Mouse (Mus musculus): ENCODE measurements at regions not wholly inside any gene's neighbourhood (a gene's known extent, or its start where the extent isn't known, plus 50 kb on each side); places are given as distances from the start of the nearest gene placed in this dataset.

DNA sequence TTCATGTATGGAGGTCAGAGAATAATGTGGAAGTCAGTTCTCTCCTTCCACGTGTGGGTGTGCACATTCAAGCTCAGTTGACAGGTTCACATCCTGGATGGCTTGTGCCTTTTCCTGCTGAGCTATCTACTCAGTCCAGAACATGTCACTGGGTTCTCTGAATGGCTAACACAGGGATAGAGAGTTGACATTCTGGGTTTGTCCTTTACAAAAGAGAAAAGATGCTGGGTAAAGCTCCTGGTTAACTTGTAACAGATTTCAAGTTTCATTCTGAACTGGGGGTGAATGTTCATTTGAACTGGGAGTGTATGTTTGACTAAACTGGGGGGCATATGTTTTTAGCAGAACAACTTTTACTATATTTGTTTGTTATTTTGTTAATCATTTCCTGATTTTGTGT is 133.0 kb downstream of the Tmem17 start:
- WGBS: 86% methylated on average over 1 of the region's 1 CpGs
- H3K4me3 ChIP-seq (ENCODE audit: low read depth, low read length): no peak overlapping the region
- no peak overlapping the region for H3K4me2 ChIP-seq (ENCODE audit: low read length)
- H3K9ac ChIP-seq (ENCODE audit: low read depth, low read length): no peak overlapping the region
- no peaks in the 10 kb centered on the region for H3K27me3 ChIP-seq (ENCODE audit: control insufficient read depth, insufficient read depth, low read depth, low read length)
- no peaks in the 10 kb centered on the region for H3K9me3 ChIP-seq (replicated peaks; ENCODE audit: control insufficient read depth, low read length, poor library complexity, severe bottlenecking)
- no peak for ATAC-seq
- no peaks in the 10 kb centered on the region for H3K36me3 ChIP-seq (ENCODE audit: control insufficient read depth, insufficient read depth, low read length)
- no peak overlapping the region for H3K27ac ChIP-seq (ENCODE audit: low read length)
- no peaks in the 10 kb centered on the region for H3K4me1 ChIP-seq (ENCODE audit: control insufficient read depth, insufficient read depth, low read length)

DNA sequence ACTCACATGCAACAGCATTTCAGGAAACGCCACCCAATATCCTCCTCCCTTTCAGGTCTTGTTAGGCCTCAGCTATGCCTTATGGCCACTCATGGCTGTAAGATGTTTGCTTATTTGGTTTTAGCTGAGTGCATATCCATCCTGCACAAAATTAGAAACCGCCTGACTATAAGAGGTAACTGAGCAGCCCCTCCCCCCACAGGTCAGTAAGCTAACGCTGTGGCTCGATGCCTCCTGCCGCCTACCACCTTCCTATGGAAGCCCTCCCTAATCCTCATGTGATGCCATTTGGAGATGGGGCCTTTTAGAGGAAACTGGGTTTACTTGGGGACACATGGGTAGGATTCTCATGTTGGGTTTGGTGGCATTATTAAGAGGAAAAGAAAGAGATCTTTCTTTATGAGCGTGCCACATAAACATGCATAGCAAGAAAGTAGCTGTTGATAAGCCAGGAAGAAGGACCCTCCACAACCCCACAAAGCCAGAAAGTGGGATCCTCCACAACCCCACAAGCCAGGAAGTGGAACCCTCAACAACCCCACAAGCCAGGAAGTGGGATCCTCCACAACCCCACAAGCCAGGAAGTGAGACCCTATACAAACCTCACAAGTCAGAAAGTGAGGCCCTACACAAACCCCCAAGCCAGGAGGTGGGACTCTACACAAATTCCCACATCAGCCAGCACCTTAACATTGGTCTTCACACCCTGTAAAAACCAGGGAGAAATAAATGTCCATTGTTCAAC is 134.5 kb downstream of the Tmem17 start:
- H3K27ac ChIP-seq (ENCODE audit: low read length): no peak overlapping the region
- ATAC-seq: no peak

DNA sequence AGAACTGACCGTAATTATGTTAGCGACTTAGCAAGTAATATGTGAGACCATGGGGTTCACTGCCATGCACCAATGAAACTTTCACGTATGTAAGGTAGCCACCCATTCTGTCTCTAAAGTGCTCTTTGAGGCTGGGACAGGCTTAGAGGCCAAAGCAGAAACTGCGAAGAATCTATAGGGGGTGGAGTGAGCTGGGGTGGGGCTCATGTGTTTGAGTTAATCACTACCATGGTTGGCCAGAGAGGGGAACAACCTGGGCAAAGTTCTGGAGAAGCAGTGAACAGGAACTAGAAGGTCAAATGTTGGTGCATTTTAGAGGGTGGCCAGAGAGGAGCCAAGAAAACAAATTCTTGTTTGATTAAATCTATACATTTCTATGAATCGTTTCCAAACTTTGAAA is 136.4 kb downstream of the Tmem17 start:
- no peak overlapping the region for H3K27ac ChIP-seq (ENCODE audit: low read length)
- 93% methylated on average over 5 of the region's 5 CpGs for WGBS
- no peak overlapping the region for H3K4me2 ChIP-seq (ENCODE audit: low read length)
- 0 out of 2 replicates have a peak, but pooled peaks cover 4% of the 10 kb centered on the region for H3K4me1 ChIP-seq (ENCODE audit: control insufficient read depth, insufficient read depth, low read length)
- H3K36me3 ChIP-seq (ENCODE audit: control insufficient read depth, insufficient read depth, low read length): no peaks in the 10 kb centered on the region
- ATAC-seq: no peak
- H3K4me3 ChIP-seq (ENCODE audit: low read depth, low read length): no peak overlapping the region
- no peak overlapping the region for H3K9ac ChIP-seq (ENCODE audit: low read depth, low read length)
- no peaks in the 10 kb centered on the region for H3K9me3 ChIP-seq (replicated peaks; ENCODE audit: control insufficient read depth, low read length, poor library complexity, severe bottlenecking)
- no peaks in the 10 kb centered on the region for H3K27me3 ChIP-seq (ENCODE audit: control insufficient read depth, insufficient read depth, low read depth, low read length)

More for the DNA sequence above, 134.5 kb downstream of the Tmem17 start:
- 63% methylated on average over 6 of the region's 6 CpGs for WGBS
- H3K4me3 ChIP-seq (ENCODE audit: low read depth, low read length): no peak overlapping the region
- H3K27me3 ChIP-seq (ENCODE audit: control insufficient read depth, insufficient read depth, low read depth, low read length): no peaks in the 10 kb centered on the region
- H3K9me3 ChIP-seq (replicated peaks; ENCODE audit: control insufficient read depth, low read length, poor library complexity, severe bottlenecking): no peaks in the 10 kb centered on the region
- H3K4me1 ChIP-seq (ENCODE audit: control insufficient read depth, insufficient read depth, low read length): no peaks in the 10 kb centered on the region
- H3K9ac ChIP-seq (ENCODE audit: low read depth, low read length): no peak overlapping the region
- H3K4me2 ChIP-seq (ENCODE audit: low read length): no peak overlapping the region
- no peaks in the 10 kb centered on the region for H3K36me3 ChIP-seq (ENCODE audit: control insufficient read depth, insufficient read depth, low read length)

DNA sequence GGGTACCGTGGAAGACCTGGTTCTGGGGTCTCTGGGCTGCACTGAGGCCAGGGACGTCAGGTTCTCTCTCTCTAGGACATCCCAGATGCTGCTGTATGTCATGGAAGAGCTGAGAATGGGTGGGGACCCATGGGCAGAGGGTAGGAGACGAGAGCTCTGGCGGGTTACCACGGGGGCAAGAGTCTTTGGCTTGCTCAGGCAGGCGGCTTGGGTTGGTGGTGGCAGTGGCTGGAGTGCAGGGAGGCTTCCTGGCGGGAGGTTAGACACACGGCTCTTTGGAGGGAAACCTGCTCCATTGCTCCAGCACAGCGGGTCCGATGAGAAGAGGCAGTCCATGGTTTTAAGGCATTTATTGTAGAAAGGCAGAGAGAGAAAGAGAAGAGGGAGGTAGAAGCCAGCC is 138.9 kb downstream of the Tmem17 start:
- Histone ChIP-seq H3K4me1 (ENCODE audit: control insufficient read depth, insufficient read depth, low read length) (0 out of 2 replicates have a peak, but pooled peaks cover 4% of the 10 kb centered on the region), H3K36me3 (ENCODE audit: control insufficient read depth, insufficient read depth, low read length) (no peaks in the 10 kb centered on the region), H3K27me3 (ENCODE audit: control insufficient read depth, insufficient read depth, low read depth, low read length) (no peaks in the 10 kb centered on the region), H3K9me3 (replicated peaks; ENCODE audit: control insufficient read depth, low read length, poor library complexity, severe bottlenecking) (no peaks in the 10 kb centered on the region), H3K4me3 (ENCODE audit: low read depth, low read length) (no peak overlapping the region), H3K9ac (ENCODE audit: low read depth, low read length) (no peak overlapping the region), H3K27ac (ENCODE audit: low read length) (no peak overlapping the region), H3K4me2 (ENCODE audit: low read length) (no peak overlapping the region)
- 92% methylated on average over 10 of the region's 10 CpGs for WGBS
- no peak for ATAC-seq

DNA sequence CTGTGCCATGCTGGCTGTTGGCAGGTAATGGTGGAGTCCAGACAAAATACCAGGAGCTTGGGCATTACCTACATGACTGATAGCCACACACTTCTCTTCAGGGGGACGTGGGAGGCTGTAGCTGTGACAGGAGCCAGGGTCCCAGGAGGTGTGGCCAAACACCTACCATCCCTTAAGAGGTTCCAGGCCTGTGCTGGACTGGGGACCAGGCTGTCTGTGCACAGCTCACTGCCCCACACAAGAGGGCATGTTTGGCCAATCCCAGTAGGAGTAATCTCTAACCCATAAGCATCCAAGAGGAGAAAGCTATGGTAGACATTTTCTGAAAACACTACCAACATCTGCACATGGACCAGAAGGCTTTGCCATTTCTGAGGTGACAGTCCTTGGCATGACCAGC is 139.4 kb downstream of the Tmem17 start:
- Histone ChIP-seq H3K9ac (ENCODE audit: low read depth, low read length) (no peak overlapping the region), H3K27ac (ENCODE audit: low read length) (no peak overlapping the region), H3K4me3 (ENCODE audit: low read depth, low read length) (no peak overlapping the region), H3K36me3 (ENCODE audit: control insufficient read depth, insufficient read depth, low read length) (no peaks in the 10 kb centered on the region), H3K27me3 (ENCODE audit: control insufficient read depth, insufficient read depth, low read depth, low read length) (no peaks in the 10 kb centered on the region), H3K4me2 (ENCODE audit: low read length) (no peak overlapping the region), H3K4me1 (ENCODE audit: control insufficient read depth, insufficient read depth, low read length) (0 out of 2 replicates have a peak, but pooled peaks cover 4% of the 10 kb centered on the region), H3K9me3 (replicated peaks; ENCODE audit: control insufficient read depth, low read length, poor library complexity, severe bottlenecking) (no peaks in the 10 kb centered on the region)
- ATAC-seq: peak; percentile 8; the same call in 1 of the 2 replicates
- 67% methylated on average over 1 of the region's 1 CpGs for WGBS

DNA sequence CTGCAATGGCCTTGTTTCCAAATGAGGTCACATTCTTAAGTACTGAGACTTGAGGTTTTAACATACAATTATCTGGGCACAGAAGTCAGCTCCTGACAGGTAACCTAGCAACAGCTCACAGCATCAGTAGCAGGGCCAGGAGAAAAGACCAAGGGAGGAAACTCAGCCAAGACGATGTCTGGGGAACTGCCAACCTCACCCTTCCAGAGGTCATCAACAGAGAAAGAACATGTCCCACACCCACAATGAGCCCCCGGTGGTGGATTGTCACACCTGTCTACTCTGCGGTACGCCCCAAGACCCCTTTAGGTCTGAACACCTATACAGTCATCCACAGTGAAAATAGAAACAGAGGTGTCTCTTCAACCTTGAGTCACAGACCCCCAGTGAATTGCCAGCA is 140.0 kb downstream of the Tmem17 start:
- peak; percentile 51; the same call in 1 of the 2 replicates for ATAC-seq
- no peak overlapping the region for H3K4me2 ChIP-seq (ENCODE audit: low read length)
- H3K9me3 ChIP-seq (replicated peaks; ENCODE audit: control insufficient read depth, low read length, poor library complexity, severe bottlenecking): no peaks in the 10 kb centered on the region
- no peak overlapping the region for H3K9ac ChIP-seq (ENCODE audit: low read depth, low read length)
- H3K27ac ChIP-seq (ENCODE audit: low read length): no peak overlapping the region
- no peak overlapping the region for H3K4me3 ChIP-seq (ENCODE audit: low read depth, low read length)
- H3K27me3 ChIP-seq (ENCODE audit: control insufficient read depth, insufficient read depth, low read depth, low read length): no peaks in the 10 kb centered on the region
- no peaks in the 10 kb centered on the region for H3K36me3 ChIP-seq (ENCODE audit: control insufficient read depth, insufficient read depth, low read length)
- 82% methylated on average over 4 of the region's 4 CpGs for WGBS
- H3K4me1 ChIP-seq (ENCODE audit: control insufficient read depth, insufficient read depth, low read length): 0 out of 2 replicates have a peak, but pooled peaks cover 4% of the 10 kb centered on the region

DNA sequence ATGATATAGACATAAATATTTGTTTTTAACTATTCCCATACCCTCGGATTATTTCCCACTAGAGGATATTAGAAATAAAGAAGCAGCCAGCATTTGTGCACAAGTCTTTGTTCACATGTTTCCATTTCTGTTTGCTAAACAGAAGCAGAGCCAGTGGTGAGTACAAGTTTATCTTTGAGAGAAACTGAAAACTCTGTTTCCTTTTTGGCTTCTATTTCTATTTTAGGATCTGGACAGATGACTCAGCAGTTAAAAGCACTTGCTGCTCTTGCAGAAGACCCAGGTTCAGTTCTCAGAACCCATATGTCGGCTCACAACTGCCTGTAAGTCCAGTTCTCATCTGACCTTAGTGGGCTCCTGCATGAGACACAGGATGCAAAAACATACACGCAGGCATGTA is 141.0 kb downstream of the Tmem17 start:
- no peak for ATAC-seq
- 81% methylated on average over 3 of the region's 3 CpGs for WGBS
- no peaks in the 10 kb centered on the region for H3K36me3 ChIP-seq (ENCODE audit: control insufficient read depth, insufficient read depth, low read length)
- no peak overlapping the region for H3K4me3 ChIP-seq (ENCODE audit: low read depth, low read length)
- H3K27me3 ChIP-seq (ENCODE audit: control insufficient read depth, insufficient read depth, low read depth, low read length): no peaks in the 10 kb centered on the region
- H3K4me1 ChIP-seq (ENCODE audit: control insufficient read depth, insufficient read depth, low read length): 0 out of 2 replicates have a peak, but pooled peaks cover 4% of the 10 kb centered on the region
- no peaks in the 10 kb centered on the region for H3K9me3 ChIP-seq (replicated peaks; ENCODE audit: control insufficient read depth, low read length, poor library complexity, severe bottlenecking)
- H3K4me2 ChIP-seq (ENCODE audit: low read length): no peak overlapping the region
- H3K27ac ChIP-seq (ENCODE audit: low read length): no peak overlapping the region
- H3K9ac ChIP-seq (ENCODE audit: low read depth, low read length): no peak overlapping the region

DNA sequence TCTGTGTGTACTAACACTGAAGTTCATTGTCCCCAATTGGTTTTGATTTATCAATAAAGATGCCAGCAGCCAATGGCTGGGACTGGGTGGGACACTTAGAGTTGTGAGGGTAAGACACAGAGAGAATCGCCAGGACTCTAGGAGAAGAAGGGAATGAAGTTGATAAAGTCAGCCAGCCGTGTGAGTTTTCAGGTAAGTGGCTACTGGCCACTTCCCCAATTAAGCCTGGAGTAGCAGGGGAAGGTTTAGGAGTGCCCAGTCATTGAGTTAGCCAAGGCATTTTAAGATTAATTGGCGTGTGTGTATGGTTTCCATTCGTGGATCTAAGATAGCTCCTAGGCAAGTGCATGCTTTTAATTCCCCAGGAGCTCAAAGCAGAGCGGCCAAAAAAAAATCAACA is 141.5 kb downstream of the Tmem17 start:
- WGBS: 84% methylated on average over 5 of the region's 5 CpGs
- ATAC-seq: no peak
- Histone ChIP-seq H3K9ac (ENCODE audit: low read depth, low read length) (no peak overlapping the region), H3K4me2 (ENCODE audit: low read length) (no peak overlapping the region), H3K27ac (ENCODE audit: low read length) (no peak overlapping the region), H3K4me3 (ENCODE audit: low read depth, low read length) (no peak overlapping the region), H3K36me3 (ENCODE audit: control insufficient read depth, insufficient read depth, low read length) (no peaks in the 10 kb centered on the region), H3K9me3 (replicated peaks; ENCODE audit: control insufficient read depth, low read length, poor library complexity, severe bottlenecking) (no peaks in the 10 kb centered on the region), H3K27me3 (ENCODE audit: control insufficient read depth, insufficient read depth, low read depth, low read length) (no peaks in the 10 kb centered on the region), H3K4me1 (ENCODE audit: control insufficient read depth, insufficient read depth, low read length) (0 out of 2 replicates have a peak, but pooled peaks cover 4% of the 10 kb centered on the region)

DNA sequence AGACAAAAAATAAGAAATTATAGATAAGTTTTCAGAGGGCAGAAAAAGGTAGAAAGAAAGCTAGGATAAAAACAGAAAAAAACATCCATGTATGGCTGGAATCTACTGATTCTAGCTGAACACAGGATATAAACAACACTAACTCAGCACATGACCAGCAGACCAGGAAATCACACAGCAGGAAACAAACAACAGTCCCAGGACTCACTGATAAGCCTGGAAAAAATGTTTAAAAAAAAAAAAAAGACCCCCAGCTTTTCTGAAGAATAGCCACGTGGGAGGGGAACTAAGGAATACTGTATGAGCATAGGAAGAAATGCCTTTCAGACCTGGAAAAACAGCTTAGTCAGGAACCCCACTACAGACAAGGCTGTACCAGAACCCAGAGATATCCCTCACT is 145.7 kb downstream of the Tmem17 start:
- H3K9ac ChIP-seq (ENCODE audit: low read depth, low read length): no peak overlapping the region
- no peaks in the 10 kb centered on the region for H3K27me3 ChIP-seq (ENCODE audit: control insufficient read depth, insufficient read depth, low read depth, low read length)
- no peak overlapping the region for H3K4me2 ChIP-seq (ENCODE audit: low read length)
- no peaks in the 10 kb centered on the region for H3K36me3 ChIP-seq (ENCODE audit: control insufficient read depth, insufficient read depth, low read length)
- H3K27ac ChIP-seq (ENCODE audit: low read length): no peak overlapping the region
- no peaks in the 10 kb centered on the region for H3K9me3 ChIP-seq (replicated peaks; ENCODE audit: control insufficient read depth, low read length, poor library complexity, severe bottlenecking)
- WGBS: 36% methylated on average over 1 of the region's 1 CpGs
- H3K4me1 ChIP-seq (ENCODE audit: control insufficient read depth, insufficient read depth, low read length): peaks cover 4% of the 10 kb centered on the region; the same call in 1 of the 2 replicates
- H3K4me3 ChIP-seq (ENCODE audit: low read depth, low read length): no peak overlapping the region
- ATAC-seq: no peak
